Mouse (Mus musculus) naive thymus-derived CD4-positive, alpha-beta T cell, adult 5 months (primary cell): ENCODE data around the gene Gpr162. TPM values are rescaled to one million over a fixed set of nuclear protein-coding genes. Genes with fewer than 3 reads are reported as not detected.

Source experiments
- polyA plus RNA-seq: library from polyadenylated mRNA; unstranded; fragments of 100-300 nt; shearing (Covaris generic); gene quantifications from one replicate; pipeline ENCODE4 v1.2.1, GENCODE M21; 2017

Gpr162 gene
- polyA plus RNA-seq, result 0.10 TPM

GRCm38 (mm10) chr6:124863658-124864298 is at the start of gene Gpr162:
Gene Gpr162 (minus strand): TSS chr6:124863983.

GRCm38 (mm10) chr6:124911533-124912218 is 47.9 kb upstream of the Gpr162 start, which contains the start of gene Lag3:
Gene Lag3 (minus strand): TSS chr6:124911705.

GRCm38 (mm10) chr6:124887986-124888385 is 24.2 kb upstream of the Gpr162 start, which contains the start of gene Cd4:
Gene Cd4 (minus strand): TSS chr6:124888221.

GRCm38 (mm10) chr6:124856916-124857839 is 6.6 kb downstream of the Gpr162 start, which contains the start of gene P3h3:
Gene P3h3 (minus strand): TSS chr6:124857752.

GRCm38 (mm10) chr6:124840241-124841167 is 23.3 kb downstream of the Gpr162 start, which contains the start of gene Gnb3:
Gene Gnb3 (minus strand): TSS chr6:124840275.

GRCm38 (mm10) chr6:124828868-124829798 is 34.6 kb downstream of the Gpr162 start, which contains the start of the genes Usp5 and Cdca3:
Gene Usp5 (minus strand): TSS chr6:124829484.
Gene Cdca3 (plus strand): TSS chr6:124829547.

GRCm38 (mm10) chr6:124813933-124814332 is 49.9 kb downstream of the Gpr162 start, which contains the start of gene Tpi1:
Gene Tpi1 (minus strand): TSS chr6:124814296.

Other genes with a start within 250 kb of the Gpr162 start
- not detected for gene C1s2, start 227.9 kb downstream of the Gpr162 start, polyA plus RNA-seq
- 54.5 TPM for gene Lpcat3, start 201.0 kb downstream of the Gpr162 start, polyA plus RNA-seq
- 347 TPM for gene Emg1, start 151.8 kb downstream of the Gpr162 start, polyA plus RNA-seq
- 133 TPM for gene Phb2, start 151.6 kb downstream of the Gpr162 start, polyA plus RNA-seq
- gene Ptpn6, start 125.3 kb downstream of the Gpr162 start, polyA plus RNA-seq, result 209 TPM
- 275 TPM for gene Grcc10, start 122.6 kb downstream of the Gpr162 start, polyA plus RNA-seq
- gene Gm45234, start 108.0 kb downstream of the Gpr162 start, polyA plus RNA-seq, result not detected
- gene Atn1, start 107.5 kb downstream of the Gpr162 start, polyA plus RNA-seq, result 40.2 TPM
- 2.5 TPM for gene Eno2, start 94.3 kb downstream of the Gpr162 start, polyA plus RNA-seq
- 2.6 TPM for gene Lrrc23, start 84.3 kb downstream of the Gpr162 start, polyA plus RNA-seq
- 1.4 TPM for gene Spsb2, start 55.3 kb downstream of the Gpr162 start, polyA plus RNA-seq
- 40.1 TPM for gene Tpi1, start 49.7 kb downstream of the Gpr162 start, polyA plus RNA-seq
- 90.0 TPM for gene Usp5, start 34.5 kb downstream of the Gpr162 start, polyA plus RNA-seq
- gene Cdca3, start 34.4 kb downstream of the Gpr162 start, polyA plus RNA-seq, result 4.0 TPM
- not detected for gene Gnb3, start 23.7 kb downstream of the Gpr162 start, polyA plus RNA-seq
- gene P3h3, start 6.2 kb downstream of the Gpr162 start, polyA plus RNA-seq, result not detected
- 550 TPM for gene Cd4, start 24.2 kb upstream of the Gpr162 start, polyA plus RNA-seq
- not detected for gene Lag3, start 47.7 kb upstream of the Gpr162 start, polyA plus RNA-seq
- 7.9 TPM for gene Ptms, start 56.1 kb upstream of the Gpr162 start, polyA plus RNA-seq
- gene Mlf2, start 67.4 kb upstream of the Gpr162 start, polyA plus RNA-seq, result 126 TPM
- gene Cops7a, start 101.6 kb upstream of the Gpr162 start, polyA plus RNA-seq, result 42.9 TPM
- gene Pianp, start 132.7 kb upstream of the Gpr162 start, polyA plus RNA-seq, result not detected
- 64.7 TPM for gene Zfp384, start 145.2 kb upstream of the Gpr162 start, polyA plus RNA-seq
- 74.8 TPM for gene Ing4, start 175.8 kb upstream of the Gpr162 start, polyA plus RNA-seq
- 11.1 TPM for gene Acrbp, start 185.7 kb upstream of the Gpr162 start, polyA plus RNA-seq
- 3.6 TPM for gene Lpar5, start 203.9 kb upstream of the Gpr162 start, polyA plus RNA-seq
- 57.3 TPM for gene Chd4, start 232.0 kb upstream of the Gpr162 start, polyA plus RNA-seq